ENCODE assay signal across 8 mouse cellular contexts in genomic region chr9:120501191-120501902, GRCm38 (mm10). TPM values are rescaled to one million over a fixed set of nuclear protein-coding genes. Genes with fewer than 3 reads are reported as not detected.
DNase-seq lines count a peak whose midpoint lies in the region; ATAC-seq and TF ChIP-seq lines count a peak whose summit lies in the region.

No protein-coding gene starts in this region.

- no peaks in the 10 kb centered on the region for H3K4me1 ChIP-seq in forebrain, embryonic 14.5 days (ENCODE audit: control insufficient read depth, insufficient read depth, low read length)
- H3K4me1 ChIP-seq in forebrain, embryonic 10.5 days = no peaks in the 10 kb centered on the region
- no peaks in the 10 kb centered on the region for H3K4me1 ChIP-seq in lung, postnatal 0 days (ENCODE audit: insufficient read depth, low read depth, low read length)
- no peaks in the 10 kb centered on the region for H3K4me1 ChIP-seq in midbrain, embryonic 16.5 days (ENCODE audit: control insufficient read depth, insufficient read depth, low read length)

- H3K27ac ChIP-seq in forebrain, embryonic 14.5 days (ENCODE audit: low read depth, low read length) = no peak overlapping the region
- H3K27ac ChIP-seq in forebrain, embryonic 10.5 days = no peak overlapping the region
- no peak overlapping the region for H3K27ac ChIP-seq in lung, postnatal 0 days (ENCODE audit: low read length)
- no peak overlapping the region for H3K27ac ChIP-seq in midbrain, embryonic 16.5 days (ENCODE audit: low read length)

- H3K4me3 ChIP-seq in forebrain, embryonic 14.5 days (ENCODE audit: low read depth, low read length) = no peak overlapping the region
- H3K4me3 ChIP-seq in forebrain, embryonic 10.5 days = no peak overlapping the region
- no peak overlapping the region for H3K4me3 ChIP-seq in lung, postnatal 0 days (ENCODE audit: low read depth, low read length)
- H3K4me3 ChIP-seq in midbrain, embryonic 16.5 days (ENCODE audit: low read depth, low read length) = no peak overlapping the region

- no peak overlapping the region for H3K4me2 ChIP-seq in forebrain, embryonic 14.5 days (ENCODE audit: low read length)
- H3K4me2 ChIP-seq in lung, postnatal 0 days (replicated peaks; ENCODE audit: low read depth, low read length) = no peak overlapping the region
- no peak overlapping the region for H3K4me2 ChIP-seq in midbrain, embryonic 16.5 days (ENCODE audit: low read length)

- no peaks in the 10 kb centered on the region for H3K9me3 ChIP-seq in forebrain, embryonic 14.5 days (replicated peaks; ENCODE audit: control insufficient read depth, low read length)
- peaks cover 10% of the 10 kb centered on the region; the same call in 1 of the 2 replicates for H3K9me3 ChIP-seq in forebrain, embryonic 10.5 days
- H3K9me3 ChIP-seq in lung, postnatal 0 days (ENCODE audit: low read length) = no peaks in the 10 kb centered on the region
- H3K9me3 ChIP-seq in midbrain, embryonic 16.5 days (replicated peaks; ENCODE audit: control insufficient read depth, low read length, poor library complexity, severe bottlenecking) = no peaks in the 10 kb centered on the region

- peaks cover under 1% of the 10 kb centered on the region; the same call in 1 of the 2 replicates for H3K36me3 ChIP-seq in forebrain, embryonic 14.5 days (ENCODE audit: control insufficient read depth, insufficient read depth, low read length)
- peaks cover 11% of the 10 kb centered on the region for H3K36me3 ChIP-seq in forebrain, embryonic 10.5 days (replicated peaks)
- no peaks in the 10 kb centered on the region for H3K36me3 ChIP-seq in lung, postnatal 0 days (ENCODE audit: insufficient read depth, low read length)
- H3K36me3 ChIP-seq in midbrain, embryonic 16.5 days (ENCODE audit: control insufficient read depth, insufficient read depth, low read length) = peaks cover 2% of the 10 kb centered on the region; the same call in 1 of the 2 replicates

- no peak for TF ChIP-seq EP300 in lung, postnatal 0 days (IDR thresholded peaks at IDR 0.05)

- ATAC-seq in forebrain, embryonic 14.5 days = peak; percentile 31; the same call in 1 of the 2 replicates
- ATAC-seq in lung, postnatal 0 days = no peak
- ATAC-seq in midbrain, embryonic 16.5 days = 0 out of 2 replicates have a peak, but pooled peaks have one; percentile 30

- no peaks in the 10 kb centered on the region for H3K27me3 ChIP-seq in forebrain, embryonic 14.5 days (replicated peaks; ENCODE audit: control insufficient read depth, insufficient read depth, low read length)
- H3K27me3 ChIP-seq in forebrain, embryonic 10.5 days (ENCODE audit: poor library complexity, severe bottlenecking) = no peaks in the 10 kb centered on the region
- no peaks in the 10 kb centered on the region for H3K27me3 ChIP-seq in lung, postnatal 0 days (replicated peaks; ENCODE audit: insufficient read depth, low read length)
- H3K27me3 ChIP-seq in midbrain, embryonic 16.5 days (ENCODE audit: control insufficient read depth, insufficient read depth, low read depth, low read length) = no peaks in the 10 kb centered on the region

- DNase-seq in forebrain, embryonic 14.5 days (ENCODE audit: low spot score) = no peak
- DNase-seq in forebrain, embryonic 10.5 days (ENCODE audit: extremely low spot score, low spot score) = no peak
- no peak for DNase-seq in lung, postnatal 0 days (ENCODE audit: low spot score)
- no peak for DNase-seq in lung, postnatal 4 days
- peak; percentile 42 for DNase-seq in R1 (ENCODE audit: low read depth, low spot score)
- DNase-seq in cerebellum, postnatal 25 days = no peak
- no peak for DNase-seq in heart, adult 8-10 months (ENCODE audit: low spot score)

- TF ChIP-seq CTCF in lung, postnatal 0 days (IDR thresholded peaks at IDR 0.05) = peak; percentile 69

- WGBS in forebrain, embryonic 14.5 days = 36% methylated on average over 10 of the region's 10 CpGs
- WGBS in forebrain, embryonic 10.5 days = 41% methylated on average over 10 of the region's 10 CpGs
- WGBS in lung, postnatal 0 days = 33% methylated on average over 10 of the region's 10 CpGs
- 39% methylated on average over 10 of the region's 10 CpGs for WGBS in midbrain, embryonic 16.5 days

- H3K9ac ChIP-seq in forebrain, embryonic 14.5 days (ENCODE audit: low read length) = no peak overlapping the region
- no peak overlapping the region for H3K9ac ChIP-seq in lung, postnatal 0 days (replicated peaks; ENCODE audit: low read depth)
- H3K9ac ChIP-seq in midbrain, embryonic 16.5 days (ENCODE audit: low read depth, low read length) = no peak overlapping the region

RNA-seq across cellular contexts. Expression of gene Eif1b, which starts 9.3 kb away (rescaled TPM):
- 454 and 479 TPM in 2 replicates for polyA plus RNA-seq in forebrain, embryonic 14.5 days (2014; fragmentation: Nextera tagmentation; extraction: Ambion mirVana)
- 272 TPM in 2 replicates for polyA plus RNA-seq in forebrain, embryonic 10.5 days (2016; fragmentation: Nextera tagmentation; extraction: Ambion mirVana)
- polyA plus RNA-seq in lung, postnatal 0 days (2015; fragmentation: Nextera tagmentation; extraction: Ambion mirVana) = 112 and 114 TPM in 2 replicates
- 329 and 342 TPM in 2 replicates for polyA plus RNA-seq in midbrain, embryonic 16.5 days (2015; fragmentation: Nextera tagmentation; extraction: Ambion mirVana)
- total RNA-seq in heart, adult 8-10 months (2022) = 10 to 100 TPM; 61.1 to 80.7 (median 65.7) TPM

RNA-seq across cellular contexts. Expression of gene Entpd3, which starts 38.3 kb away (rescaled TPM):
- polyA plus RNA-seq in forebrain, embryonic 14.5 days (2014; fragmentation: Nextera tagmentation; extraction: Ambion mirVana) = 1.1 and 1.5 TPM in 2 replicates
- polyA plus RNA-seq in forebrain, embryonic 10.5 days (2016; fragmentation: Nextera tagmentation; extraction: Ambion mirVana) = 0.16 and 0.33 TPM in 2 replicates
- 3.6 and 4.1 TPM in 2 replicates for polyA plus RNA-seq in lung, postnatal 0 days (2015; fragmentation: Nextera tagmentation; extraction: Ambion mirVana)
- 4.4 and 5.5 TPM in 2 replicates for polyA plus RNA-seq in midbrain, embryonic 16.5 days (2015; fragmentation: Nextera tagmentation; extraction: Ambion mirVana)
- not detected for total RNA-seq in heart, adult 8-10 months (2022)
